Mouse (Mus musculus) natural killer cell, adult 2 months (primary cell): ENCODE data around the gene Fzd1.

Source experiments
- DNase-seq, 2 experiments: peaks; one replicate each; pipeline ENCODE4 v3.0.0; 2022; ENCODE audit warnings: low spot score in 2 of 2

The Fzd1 gene

GRCm38 (mm10) chr5:4753161-4753560, 4.7 kb downstream of the Fzd1 start:
- DNase-seq: no peak

- no peak for DNase-seq
These were observed 15.1 kb downstream of the Fzd1 start for GRCm38 (mm10) chr5:4742722-4743121.

GRCm38 (mm10) chr5:4737013-4737412, 20.8 kb downstream of the Fzd1 start:
- no peak for DNase-seq

- no peak for DNase-seq
These were observed 22.4 kb downstream of the Fzd1 start for GRCm38 (mm10) chr5:4735461-4735860.

GRCm38 (mm10) chr5:4733239-4733638, 24.6 kb downstream of the Fzd1 start:
- no peak for DNase-seq

- no peak for DNase-seq
These were observed 25.3 kb downstream of the Fzd1 start for GRCm38 (mm10) chr5:4732241-4733229.

- DNase-seq: no peak
These were observed 26.1 kb downstream of the Fzd1 start for GRCm38 (mm10) chr5:4731743-4732215.

- no peak for DNase-seq
These were observed 26.8 kb downstream of the Fzd1 start for GRCm38 (mm10) chr5:4731064-4731463.
